Mouse (Mus musculus): ENCODE data around the gene Topors. TPM values are rescaled to one million over a fixed set of nuclear protein-coding genes. Genes with fewer than 3 reads are reported as not detected.
A peak's percentile ranks its signal among the peaks of the same experiment; 100 is the strongest.

Topors gene
- polyA plus RNA-seq, 1 experiment, result 25.5 TPM

GRCm38 (mm10) chr4:40289046-40289445, 19.4 kb upstream of the Topors start:
- peaks cover 5% of the 10 kb centered on the region for H3K4me1 ChIP-seq (ENCODE audit: control insufficient read depth, insufficient read depth, low read length)
- H3K27ac ChIP-seq (ENCODE audit: insufficient read depth, low read depth, low read length), result no peak overlapping the region
- H3K4me3 ChIP-seq (ENCODE audit: insufficient read depth, low read length), result no peak overlapping the region
- TF ChIP-seq POLR2A (IDR thresholded peaks at IDR 0.05; ENCODE audit: borderline replicate concordance, low read depth, low read length) (no peak), CTCF (IDR thresholded peaks at IDR 0.05; ENCODE audit: low read depth, low read length) (no peak)

DNA sequence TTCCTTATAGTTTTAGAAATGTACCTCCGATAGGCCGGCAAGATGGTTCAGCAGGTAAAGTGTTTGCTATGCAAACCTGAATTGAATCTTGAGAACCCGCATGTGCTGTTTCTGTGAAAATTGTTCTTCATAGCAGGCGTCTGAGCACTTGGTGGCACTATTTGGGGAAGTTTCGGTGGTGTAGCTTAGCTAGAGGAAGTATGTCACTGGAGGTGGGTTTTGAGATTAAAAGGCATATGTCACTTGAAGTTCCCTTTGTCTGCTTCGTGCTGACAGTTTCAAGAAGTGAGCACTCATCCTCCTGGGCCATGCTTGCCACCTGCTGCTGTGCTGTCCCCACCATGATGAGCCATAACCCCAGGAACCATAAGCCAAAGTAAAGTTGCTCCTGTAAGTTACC, 17.8 kb upstream of the Topors start:
- TF ChIP-seq POLR2A (IDR thresholded peaks at IDR 0.05; ENCODE audit: borderline replicate concordance, low read depth, low read length), result no peak
- TF ChIP-seq CTCF (IDR thresholded peaks at IDR 0.05; ENCODE audit: low read depth, low read length), result no peak

GRCm38 (mm10) chr4:40285582-40285981, 15.9 kb upstream of the Topors start:
- Histone ChIP-seq H3K27ac (ENCODE audit: insufficient read depth, low read depth, low read length) (no peak overlapping the region), H3K4me3 (ENCODE audit: insufficient read depth, low read length) (no peak overlapping the region), H3K4me1 (ENCODE audit: control insufficient read depth, insufficient read depth, low read length) (peaks cover 5% of the 10 kb centered on the region)
- TF ChIP-seq CTCF (IDR thresholded peaks at IDR 0.05; ENCODE audit: low read depth, low read length), result no peak
- TF ChIP-seq POLR2A (IDR thresholded peaks at IDR 0.05; ENCODE audit: borderline replicate concordance, low read depth, low read length), result no peak

More for the DNA sequence above, 17.8 kb upstream of the Topors start:
- Histone ChIP-seq H3K4me3 (ENCODE audit: insufficient read depth, low read length) (peak overlapping the region; percentile 18; the same call in 1 of the 2 replicates), H3K4me1 (ENCODE audit: control insufficient read depth, insufficient read depth, low read length) (peaks cover 5% of the 10 kb centered on the region), H3K27ac (ENCODE audit: insufficient read depth, low read depth, low read length) (0 out of 2 replicates have a peak overlapping the region, but pooled peaks have one; percentile 4)

- Histone ChIP-seq H3K27ac (ENCODE audit: insufficient read depth, low read depth, low read length) (peak within 1 kb of the TSS; percentile 62), H3K4me3 (ENCODE audit: insufficient read depth, low read length) (peak within 1 kb of the TSS; percentile 76), H3K4me1 (ENCODE audit: control insufficient read depth, insufficient read depth, low read length) (peaks cover 3% of the 10 kb centered on the region)
- TF ChIP-seq POLR2A (IDR thresholded peaks at IDR 0.05; ENCODE audit: borderline replicate concordance, low read depth, low read length) (no peak), CTCF (IDR thresholded peaks at IDR 0.05; ENCODE audit: low read depth, low read length) (no peak)
Measured at GRCm38 (mm10) chr4:40279276-40279900, 9.7 kb upstream of the Topors start, which contains the start of gene Ndufb6. Gene Ndufb6, minus strand, starts transcription at chr4:40279421.

- Histone ChIP-seq H3K4me3 (ENCODE audit: insufficient read depth, low read length) (peak overlapping the region; percentile 76), H3K27ac (ENCODE audit: insufficient read depth, low read depth, low read length) (no peak overlapping the region), H3K4me1 (ENCODE audit: control insufficient read depth, insufficient read depth, low read length) (peaks cover 3% of the 10 kb centered on the region)
- TF ChIP-seq CTCF (IDR thresholded peaks at IDR 0.05; ENCODE audit: low read depth, low read length), result no peak
- TF ChIP-seq POLR2A (IDR thresholded peaks at IDR 0.05; ENCODE audit: borderline replicate concordance, low read depth, low read length), result no peak
Measured at GRCm38 (mm10) chr4:40278880-40279275, 9.2 kb upstream of the Topors start.

- H3K27ac ChIP-seq (ENCODE audit: insufficient read depth, low read depth, low read length), result peak overlapping the region; percentile 95
- TF ChIP-seq CTCF (IDR thresholded peaks at IDR 0.05; ENCODE audit: low read depth, low read length), result 0 out of 2 replicates have a peak, but pooled peaks have one; percentile 12
- TF ChIP-seq POLR2A (IDR thresholded peaks at IDR 0.05; ENCODE audit: borderline replicate concordance, low read depth, low read length), result no peak
- peaks cover 8% of the 10 kb centered on the region; the same call in 1 of the 2 replicates for H3K4me1 ChIP-seq (ENCODE audit: control insufficient read depth, insufficient read depth, low read length)
- H3K4me3 ChIP-seq (ENCODE audit: insufficient read depth, low read length), result peak overlapping the region; percentile 75
Measured at GRCm38 (mm10) chr4:40268835-40269234, 815 bp downstream of the Topors start.

GRCm38 (mm10) chr4:40268204-40268813, 1.3 kb downstream of the Topors start:
- peak overlapping the region; percentile 75 for H3K4me3 ChIP-seq (ENCODE audit: insufficient read depth, low read length)
- peak overlapping the region; percentile 95 for H3K27ac ChIP-seq (ENCODE audit: insufficient read depth, low read depth, low read length)
- peaks cover 8% of the 10 kb centered on the region; the same call in 1 of the 2 replicates for H3K4me1 ChIP-seq (ENCODE audit: control insufficient read depth, insufficient read depth, low read length)
- no peak for TF ChIP-seq POLR2A (IDR thresholded peaks at IDR 0.05; ENCODE audit: borderline replicate concordance, low read depth, low read length)
- TF ChIP-seq CTCF (IDR thresholded peaks at IDR 0.05; ENCODE audit: low read depth, low read length), result 0 out of 2 replicates have a peak, but pooled peaks have one; percentile 16

GRCm38 (mm10) chr4:40267681-40268080, 2.0 kb downstream of the Topors start:
- H3K4me1 ChIP-seq (ENCODE audit: control insufficient read depth, insufficient read depth, low read length), result peaks cover 8% of the 10 kb centered on the region; the same call in 1 of the 2 replicates
- peak overlapping the region; percentile 4; the same call in 1 of the 2 replicates for H3K27ac ChIP-seq (ENCODE audit: insufficient read depth, low read depth, low read length)
- H3K4me3 ChIP-seq (ENCODE audit: insufficient read depth, low read length), result peak overlapping the region; percentile 75
- no peak for TF ChIP-seq CTCF (IDR thresholded peaks at IDR 0.05; ENCODE audit: low read depth, low read length)
- no peak for TF ChIP-seq POLR2A (IDR thresholded peaks at IDR 0.05; ENCODE audit: borderline replicate concordance, low read depth, low read length)

- Histone ChIP-seq H3K4me1 (ENCODE audit: control insufficient read depth, insufficient read depth, low read length) (peaks cover 8% of the 10 kb centered on the region; the same call in 1 of the 2 replicates), H3K27ac (ENCODE audit: insufficient read depth, low read depth, low read length) (no peak overlapping the region), H3K4me3 (ENCODE audit: insufficient read depth, low read length) (no peak overlapping the region)
- TF ChIP-seq POLR2A (IDR thresholded peaks at IDR 0.05; ENCODE audit: borderline replicate concordance, low read depth, low read length) (no peak), CTCF (IDR thresholded peaks at IDR 0.05; ENCODE audit: low read depth, low read length) (no peak)
Measured at GRCm38 (mm10) chr4:40264321-40264720, 5.3 kb downstream of the Topors start.
